Mouse (Mus musculus) midbrain, postnatal 0 days (tissue): Measurements from ENCODE around the gene Ano6. TPM values are rescaled to one million over a fixed set of nuclear protein-coding genes. Genes with fewer than 3 reads are reported as not detected.

Source experiments
- ATAC-seq: fragments of 200-750 bp; cut with Nextera tagmentation; 2 replicates; pipeline ENCODE4 v1.8.0; 2017; ENCODE audit warnings: moderate number of reproducible peaks, mild to moderate bottlenecking, moderate TSS enrichment, moderate library complexity; ENCODE audit not compliant: low FRiP score
- DNase-seq: peaks from one replicate; pipeline ENCODE4 v3.0.0-alpha.2; 2015; ENCODE audit warnings: low spot score
- H3K27ac ChIP-seq: fragments of 300-500 bp; sonication (generic); 2 replicates; pipeline ENCODE4 v1.5.1; 2014; ENCODE audit warnings: low read depth, mild to moderate bottlenecking, low read length, mixed read lengths
- H3K27me3 ChIP-seq: fragments of 300-500 bp; sonication (generic); 2 replicates; pipeline ENCODE4 v1.6.1; 2014; ENCODE audit warnings: low read length, control low read depth, mixed read lengths; ENCODE audit not compliant: insufficient read depth
- H3K36me3 ChIP-seq: fragments of 300-500 bp; sonication (generic); 2 replicates; pipeline ENCODE4 v1.6.1; 2014; ENCODE audit warnings: low read length, control low read depth, mixed read lengths; ENCODE audit not compliant: insufficient read depth
- H3K4me1 ChIP-seq: fragments of 300-500 bp; sonication (generic); 2 replicates; pipeline ENCODE4 v1.6.1; 2014; ENCODE audit warnings: mild to moderate bottlenecking, control low read depth, antibody characterized with exemption, low read length, mixed read lengths; ENCODE audit not compliant: insufficient read depth
- H3K4me2 ChIP-seq: fragments of 300-500 bp; sonication (generic); 2 replicates; pipeline ENCODE4 v1.6.1; 2014; ENCODE audit warnings: low read depth, mild to moderate bottlenecking, low read length, mixed read lengths; ENCODE audit not compliant: poor library complexity, severe bottlenecking
- H3K4me3 ChIP-seq: fragments of 300-500 bp; sonication (generic); 2 replicates; pipeline ENCODE4 v1.5.1; 2014; ENCODE audit warnings: low read depth, mild to moderate bottlenecking, low read length, moderate library complexity
- H3K9ac ChIP-seq: fragments of 300-500 bp; sonication (generic); replicated peaks from 2 replicates; pipeline ENCODE4 v1.6.1; 2014; ENCODE audit warnings: mild to moderate bottlenecking, low read length, moderate library complexity, mixed read lengths; ENCODE audit not compliant: poor library complexity, severe bottlenecking
- H3K9me3 ChIP-seq: fragments of 300-500 bp; sonication (generic); 2 replicates; pipeline ENCODE4 v1.6.1; 2016; ENCODE audit warnings: low read length, control low read depth
- CTCF ChIP-seq: IDR thresholded peaks from 2 replicates; pipeline ENCODE4 v1.5.1; 2016; ENCODE audit warnings: antibody characterized with exemption, mild to moderate bottlenecking
- WGBS: fragments of 180-500 bp; shearing (Covaris S2); extraction: QIAGEN DNeasy Blood & Tissue Kit; methylation state at CpG from one replicate; pipeline ENCODE4 v1.1.7; 2014; 5-methylcytosine and 5-hydroxymethylcytosine counted together
- polyA plus RNA-seq: library from polyadenylated mRNA; unstranded; fragments of >200 nt; fragmentation: Nextera tagmentation; extraction: Ambion mirVana; gene quantifications from 2 replicates; pipeline ENCODE4 v1.2.1, GENCODE M21; 2015
- total RNA-seq: library from RNA; depleted of rRNA; stranded (reverse); fragments of >200 nt; gene quantifications from 2 replicates; pipeline ENCODE4 v1.2.3, GENCODE M21; 2014

Gene Ano6
- total and polyA plus RNA-seq, 2 experiments from 2014 or later: 19.9 to 35.0 TPM

DNA sequence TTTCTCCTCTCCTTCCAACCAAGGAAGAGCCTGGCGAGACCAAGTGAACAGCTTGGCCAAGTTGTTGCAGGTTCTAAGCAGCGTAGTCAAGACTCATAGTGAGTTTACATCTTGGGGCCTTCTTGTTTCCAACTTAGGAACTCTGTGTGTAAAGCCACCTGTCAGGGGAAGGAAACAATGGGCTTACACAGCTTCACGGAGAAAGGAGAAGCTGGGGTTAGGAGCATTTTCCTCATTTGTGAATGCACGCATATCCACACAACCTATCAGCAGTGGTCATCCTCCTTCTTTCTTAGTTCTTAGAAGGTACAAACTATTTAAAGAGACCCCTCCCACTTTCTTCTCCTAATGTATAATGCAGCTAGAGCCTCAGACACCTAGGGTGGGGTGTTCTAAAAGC lies 11.9 kb upstream of the Ano6 start:
- Histone ChIP-seq H3K4me3 (no peak overlapping the region), H3K9me3 (no peaks in the 10 kb centered on the region), H3K27ac (no peak overlapping the region), H3K9ac (no peak overlapping the region), H3K27me3 (no peaks in the 10 kb centered on the region), H3K36me3 (no peaks in the 10 kb centered on the region), H3K4me2 (no peak overlapping the region), H3K4me1 (no peaks in the 10 kb centered on the region)
- ATAC-seq (no peak), DNase-seq (no peak)
- TF ChIP-seq CTCF: no peak
- 92% methylated on average over 4 of the region's 4 CpGs for WGBS

- ATAC-seq: no peak
- DNase-seq: no peak
- Histone ChIP-seq H3K36me3 (no peaks in the 10 kb centered on the region), H3K4me3 (no peak overlapping the region), H3K9ac (no peak overlapping the region), H3K27me3 (no peaks in the 10 kb centered on the region), H3K27ac (no peak overlapping the region), H3K4me2 (no peak overlapping the region), H3K9me3 (no peaks in the 10 kb centered on the region), H3K4me1 (no peaks in the 10 kb centered on the region; the same call in 1 of the 2 replicates)
- no peak for TF ChIP-seq CTCF
- 84% methylated on average over 4 of the region's 4 CpGs for WGBS
Measured at GRCm38 (mm10) chr15:95786624-95787023, 4.0 kb upstream of the Ano6 start.

DNA sequence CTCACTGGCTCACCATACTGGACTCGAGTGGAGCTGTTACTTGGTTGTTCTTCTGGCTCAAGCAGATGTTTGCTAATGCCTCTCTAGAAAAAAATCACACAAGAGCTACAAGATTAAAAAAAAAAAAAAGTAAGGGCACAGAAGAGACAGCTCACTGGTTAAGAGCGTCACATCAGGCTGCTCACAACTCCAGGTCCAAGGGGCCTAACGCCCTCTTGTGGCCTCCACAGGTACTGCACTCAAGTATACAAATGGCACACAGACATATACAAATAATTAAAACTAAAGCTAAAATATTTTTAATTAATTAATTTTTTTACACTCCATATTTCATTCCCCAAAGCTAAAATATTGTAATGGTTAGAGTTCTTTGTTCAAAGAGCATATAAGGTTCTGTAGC lies 3.1 kb upstream of the Ano6 start:
- Histone ChIP-seq H3K4me1 (no peaks in the 10 kb centered on the region; the same call in 1 of the 2 replicates), H3K4me3 (no peak overlapping the region), H3K27me3 (no peaks in the 10 kb centered on the region), H3K4me2 (no peak overlapping the region), H3K36me3 (no peaks in the 10 kb centered on the region), H3K9ac (no peak overlapping the region), H3K27ac (no peak overlapping the region), H3K9me3 (no peaks in the 10 kb centered on the region)
- 58% methylated on average over 3 of the region's 3 CpGs for WGBS
- no peak for ATAC-seq
- DNase-seq: no peak
- peak; percentile 61 for TF ChIP-seq CTCF

DNA sequence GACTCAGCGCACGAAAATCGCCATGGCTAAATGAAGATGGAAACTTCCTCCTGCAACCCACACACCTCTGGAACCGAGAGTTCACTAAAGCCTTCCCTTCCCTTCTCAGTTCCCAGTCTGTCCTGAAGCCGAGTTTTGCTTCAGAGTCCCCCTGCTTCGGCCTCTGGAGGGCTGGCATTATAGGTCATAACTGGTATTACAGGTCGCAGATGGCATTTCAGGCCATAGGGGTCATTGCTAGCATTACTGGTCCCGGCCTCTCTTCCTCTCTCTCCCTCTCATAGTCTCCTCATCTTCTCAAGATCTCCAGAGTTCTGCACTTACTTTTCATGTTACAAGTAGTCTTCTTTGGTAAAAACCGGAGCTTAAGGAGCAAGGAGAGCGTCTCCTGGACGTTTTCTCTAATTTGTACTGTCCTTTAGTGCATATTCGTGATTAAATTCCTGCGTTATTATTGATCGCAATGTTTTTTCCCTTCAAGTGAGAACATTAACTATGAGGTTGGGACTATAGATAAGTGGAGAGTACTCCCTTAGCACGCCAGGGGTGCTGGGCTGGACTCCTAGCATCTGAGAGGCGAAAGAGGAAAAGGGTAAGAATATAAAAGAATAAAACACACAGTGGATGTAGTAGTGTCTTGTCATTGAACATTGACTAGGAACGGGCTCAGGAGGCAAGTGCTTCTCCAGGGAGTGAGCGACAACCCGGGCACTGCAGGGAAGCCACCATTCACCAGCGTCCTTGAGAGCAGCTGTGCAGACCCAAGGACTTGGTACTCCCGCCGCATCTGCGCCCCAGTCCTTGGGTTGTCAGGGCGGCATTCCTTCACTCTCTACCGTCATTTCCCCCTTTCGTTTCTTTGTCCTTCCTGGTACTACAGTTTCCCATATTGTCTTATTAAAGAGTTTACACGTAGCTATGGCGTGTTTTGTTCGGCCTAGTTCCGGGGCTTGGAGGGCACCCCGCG lies 798 bp upstream of the Ano6 start:
- WGBS: 13% methylated on average over 32 of the region's 32 CpGs
- H3K9me3 ChIP-seq: no peaks in the 10 kb centered on the region
- H3K9ac ChIP-seq: peak overlapping the region; percentile 74
- H3K36me3 ChIP-seq: no peaks in the 10 kb centered on the region
- H3K4me2 ChIP-seq: peak overlapping the region; percentile 83
- DNase-seq (peak; percentile 42), ATAC-seq (peak; percentile 73)
- TF ChIP-seq CTCF: no peak
- H3K4me1 ChIP-seq: no peaks in the 10 kb centered on the region; the same call in 1 of the 2 replicates
- peak overlapping the region; percentile 89 for H3K4me3 ChIP-seq
- peak overlapping the region; percentile 82 for H3K27ac ChIP-seq
- no peaks in the 10 kb centered on the region for H3K27me3 ChIP-seq

GRCm38 (mm10) chr15:95791141-95791791 lies 623 bp downstream of the Ano6 start:
- Histone ChIP-seq H3K4me2 (peak overlapping the region; percentile 83), H3K9me3 (no peaks in the 10 kb centered on the region), H3K9ac (peak overlapping the region; percentile 74), H3K27ac (peak overlapping the region; percentile 82), H3K4me1 (no peaks in the 10 kb centered on the region; the same call in 1 of the 2 replicates), H3K36me3 (no peaks in the 10 kb centered on the region), H3K4me3 (peak overlapping the region; percentile 89), H3K27me3 (no peaks in the 10 kb centered on the region)
- DNase-seq (no peak), ATAC-seq (peak; percentile 31; the same call in 1 of the 2 replicates)
- 2% methylated on average over 30 of the region's 32 CpGs for WGBS
- TF ChIP-seq CTCF: no peak

DNA sequence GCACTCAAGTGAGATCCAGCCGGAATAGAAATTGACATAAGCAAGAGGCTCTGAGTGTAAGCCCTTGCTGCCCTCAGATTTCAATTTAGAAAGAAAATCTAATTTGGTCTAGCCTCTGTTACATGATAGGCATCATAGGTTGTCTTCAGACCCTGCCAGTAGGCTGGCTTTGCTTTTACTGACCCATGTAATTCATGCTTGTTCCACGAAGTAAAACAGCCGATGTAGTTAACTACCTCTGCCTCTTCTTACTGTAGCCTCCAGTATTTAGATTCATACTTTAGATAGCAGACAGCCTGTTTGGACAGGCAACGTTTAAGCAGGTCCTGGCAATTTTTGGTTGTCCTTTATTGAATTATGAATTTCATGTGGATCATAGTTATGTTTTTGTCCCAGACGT lies 1.2 kb downstream of the Ano6 start:
- no peak overlapping the region for H3K27ac ChIP-seq
- no peaks in the 10 kb centered on the region for H3K27me3 ChIP-seq
- no peaks in the 10 kb centered on the region for H3K9me3 ChIP-seq
- TF ChIP-seq CTCF: no peak
- 53% methylated on average over 5 of the region's 5 CpGs for WGBS
- H3K4me2 ChIP-seq: peak overlapping the region; percentile 83
- no peaks in the 10 kb centered on the region; the same call in 1 of the 2 replicates for H3K4me1 ChIP-seq
- ATAC-seq (no peak), DNase-seq (no peak)
- peak overlapping the region; percentile 89 for H3K4me3 ChIP-seq
- H3K9ac ChIP-seq: peak overlapping the region; percentile 74; the same call in 1 of the 2 replicates
- H3K36me3 ChIP-seq: no peaks in the 10 kb centered on the region
